Mouse (Mus musculus): ENCODE measurements around the gene Rap1a.

- TF ChIP-seq CTCF (IDR thresholded peaks at IDR 0.05; ENCODE audit: control insufficient read depth, insufficient read depth, insufficient read length) (no peak), MYOG (IDR thresholded peaks at IDR 0.05; ENCODE audit: control insufficient read depth, extremely low read depth, insufficient read length) (no peak), MYOD1 (IDR thresholded peaks at IDR 0.05; ENCODE audit: control insufficient read depth, insufficient read length, low read depth) (no peak), USF1 (IDR thresholded peaks at IDR 0.05; ENCODE audit: low read depth) (no peak)
Measured at GRCm38 (mm10) chr3:105705061-105705549, 96.0 kb downstream of the Rap1a start.
